Mouse (Mus musculus) olfactory bulb, adult 2 months (tissue): Measurements from ENCODE around the gene Lpin1.

Source experiments
- CTCF ChIP-seq: fragments of 200-500 bp; IDR thresholded peaks from 2 replicates; pipeline ENCODE4 v1.5.1; 2012; ENCODE audit warnings: low read depth, mild to moderate bottlenecking, low read length, moderate library complexity; ENCODE audit not compliant: insufficient read depth
- POLR2A ChIP-seq: fragments of 200-500 bp; IDR thresholded peaks from 2 replicates; pipeline ENCODE4 v1.6.1; 2012; ENCODE audit warnings: mild to moderate bottlenecking, low read depth, low read length, moderate library complexity; ENCODE audit not compliant: insufficient read depth

- TF ChIP-seq CTCF (no peak), POLR2A (no peak)
Observed at GRCm38 (mm10) chr12:16554171-16554570, 56.6 kb downstream of the Lpin1 start.
